Mouse (Mus musculus) stomach, postnatal 0 days (tissue): ENCODE data around the gene Hs3st3b1.

Experiments
- CTCF ChIP-seq: IDR thresholded peaks from 2 replicates; pipeline ENCODE4 v1.5.1; 2016; ENCODE audit warnings: antibody characterized with exemption, low read depth, mild to moderate bottlenecking, moderate library complexity
- EP300 ChIP-seq: optimal IDR thresholded peaks from 2 replicates; pipeline ENCODE3; 2016; ENCODE audit warnings: antibody characterized with exemption

GRCm38 (mm10) chr11:63968388-63969035, 46.4 kb upstream of the Hs3st3b1 start:
- TF ChIP-seq EP300 (no peak), CTCF (no peak)
